Mouse (Mus musculus): Measurements from ENCODE around the gene Rcc1l.

- TF ChIP-seq EP300 (IDR thresholded peaks at IDR 0.05; ENCODE audit: low read depth) (no peak), CTCF (IDR thresholded peaks at IDR 0.05; ENCODE audit: low read depth) (no peak)
Observed at GRCm38 (mm10) chr5:134100232-134100771, 76.3 kb downstream of the Rcc1l start.
